Mouse (Mus musculus): ENCODE results near the gene Gm14226. TPM values are rescaled to one million over a fixed set of nuclear protein-coding genes. Genes with fewer than 3 reads are reported as not detected.

Gene Gm14226
- total RNA-seq, 2 experiments from 2014 or later: not detected

Other genes with a start within 250 kb of the Gm14226 start
- gene Gm14214, start 248.2 kb upstream of the Gm14226 start, total RNA-seq (2015; ENCODE audit: low replicate concordance): not detected in 2 replicates
- gene Gm14214, start 248.2 kb upstream of the Gm14226 start, total RNA-seq (2017; ENCODE audit: low replicate concordance): not detected in 2 replicates
- 31.1 and 38.2 TPM in 2 replicates for gene Raly, start 227.2 kb upstream of the Gm14226 start, total RNA-seq (2015; ENCODE audit: low replicate concordance)
- gene Raly, start 227.2 kb upstream of the Gm14226 start, total RNA-seq (2017; ENCODE audit: low replicate concordance): 51.7 and 77.5 TPM in 2 replicates
- not detected in 2 replicates for gene a, start 226.9 kb upstream of the Gm14226 start, total RNA-seq (2015; ENCODE audit: low replicate concordance)
- not detected in 2 replicates for gene a, start 226.9 kb upstream of the Gm14226 start, total RNA-seq (2017; ENCODE audit: low replicate concordance)
- gene Eif2s2, start 125.3 kb upstream of the Gm14226 start, total RNA-seq (2015; ENCODE audit: low replicate concordance): 66.5 and 67.2 TPM in 2 replicates
- gene Eif2s2, start 125.3 kb upstream of the Gm14226 start, total RNA-seq (2017; ENCODE audit: low replicate concordance): 76.7 and 82.2 TPM in 2 replicates
- 19.2 and 24.2 TPM in 2 replicates for gene Ahcy, start 56.2 kb downstream of the Gm14226 start, total RNA-seq (2015; ENCODE audit: low replicate concordance)
- 10.6 and 10.9 TPM in 2 replicates for gene Ahcy, start 56.2 kb downstream of the Gm14226 start, total RNA-seq (2017; ENCODE audit: low replicate concordance)
- 15.9 and 25.3 TPM in 2 replicates for gene Itch, start 115.2 kb downstream of the Gm14226 start, total RNA-seq (2015; ENCODE audit: low replicate concordance)
- 25.4 and 33.2 TPM in 2 replicates for gene Itch, start 115.2 kb downstream of the Gm14226 start, total RNA-seq (2017; ENCODE audit: low replicate concordance)
- gene Dynlrb1, start 218.3 kb downstream of the Gm14226 start, total RNA-seq (2015; ENCODE audit: low replicate concordance): 83.8 and 114 TPM in 2 replicates
- 25.0 and 51.9 TPM in 2 replicates for gene Dynlrb1, start 218.3 kb downstream of the Gm14226 start, total RNA-seq (2017; ENCODE audit: low replicate concordance)